Mouse (Mus musculus) bone marrow, adult 2 months (tissue): Measurements from ENCODE around the gene Lpar5. TPM values are rescaled to one million over a fixed set of nuclear protein-coding genes. Genes with fewer than 3 reads are reported as not detected.

Source experiments
- H3K27ac ChIP-seq: fragments of 200-500 bp; 2 replicates; pipeline ENCODE4 v1.5.1; 2012; ENCODE audit warnings: low read depth, mild to moderate bottlenecking, control low read depth, inconsistent platforms, low read length; ENCODE audit not compliant: control insufficient read depth, poor library complexity, insufficient read depth
- H3K4me1 ChIP-seq: fragments of 200-500 bp; 2 replicates; pipeline ENCODE4 v1.6.1; 2011; ENCODE audit warnings: low read length; ENCODE audit not compliant: control insufficient read depth, insufficient read depth
- H3K4me3 ChIP-seq: fragments of 200-500 bp; replicated peaks from 2 replicates; pipeline ENCODE3; 2011; ENCODE audit warnings: mild to moderate bottlenecking, low read depth, low read length, control low read depth; ENCODE audit not compliant: control insufficient read depth
- CTCF ChIP-seq: fragments of 200-500 bp; IDR thresholded peaks from 2 replicates; pipeline ENCODE4 v1.5.1; 2011; ENCODE audit warnings: low read length, control low read depth; ENCODE audit not compliant: control insufficient read depth, insufficient read depth
- POLR2A ChIP-seq: fragments of 200-500 bp; IDR thresholded peaks from 2 replicates; pipeline ENCODE4 v1.6.1; 2011; ENCODE audit warnings: low read depth, mild to moderate bottlenecking, control low read depth, low read length, borderline replicate concordance; ENCODE audit not compliant: control insufficient read depth
- WGBS: fragments of 180-500 bp; shearing (Covaris S2); methylation state at CpG from one replicate; pipeline ENCODE4 v1.1.7; 2018; 5-methylcytosine and 5-hydroxymethylcytosine counted together
- polyA plus RNA-seq: library from polyadenylated mRNA; stranded (reverse); fragments of >200 nt; gene quantifications from 2 replicates; pipeline ENCODE4 v1.2.4, GENCODE M21; 2011; ENCODE audit warnings: low replicate concordance; ENCODE audit not compliant: missing spikeins, insufficient read depth, insufficient read length

Lpar5 gene
- polyA plus RNA-seq, 1 experiment: not detected

GRCm38 (mm10) chr6:125090341-125091085, 22.8 kb downstream of the Lpar5 start:
- H3K4me1 ChIP-seq: peaks cover 8% of the 10 kb centered on the region
- 56% methylated on average over 10 of the region's 10 CpGs for WGBS
- no peak overlapping the region for H3K4me3 ChIP-seq
- no peak for TF ChIP-seq POLR2A
- TF ChIP-seq CTCF: no peak
- H3K27ac ChIP-seq: peak overlapping the region; percentile 33; the same call in 1 of the 2 replicates

GRCm38 (mm10) chr6:125092372-125092771, 24.7 kb downstream of the Lpar5 start:
- no peak for TF ChIP-seq CTCF
- no peak for TF ChIP-seq POLR2A
- H3K4me3 ChIP-seq: no peak overlapping the region
- H3K4me1 ChIP-seq: peaks cover 8% of the 10 kb centered on the region
- H3K27ac ChIP-seq: no peak overlapping the region
- WGBS: 15% methylated on average over 5 of the region's 5 CpGs

GRCm38 (mm10) chr6:125094843-125095242, 27.1 kb downstream of the Lpar5 start:
- Histone ChIP-seq H3K4me1 (peaks cover 6% of the 10 kb centered on the region; the same call in 1 of the 2 replicates), H3K4me3 (no peak overlapping the region), H3K27ac (no peak overlapping the region)
- TF ChIP-seq POLR2A: no peak
- TF ChIP-seq CTCF: no peak
- whole genome bisulfite sequencing: 30% methylated on average over 3 of the region's 3 CpGs

- peak; percentile 83; the same call in 1 of the 2 replicates for TF ChIP-seq POLR2A
- TF ChIP-seq CTCF: no peak
- peaks cover 3% of the 10 kb centered on the region; the same call in 1 of the 2 replicates for H3K4me1 ChIP-seq
- 2% methylated on average over 45 of the region's 45 CpGs for WGBS
- H3K27ac ChIP-seq: peak within 1 kb of the TSS; percentile 96
- peak within 1 kb of the TSS; percentile 96 for H3K4me3 ChIP-seq
Measured at GRCm38 (mm10) chr6:125095391-125096278, 27.9 kb downstream of the Lpar5 start, which contains the start of gene Chd4. Gene Chd4 (plus strand): TSS chr6:125095981.

DNA sequence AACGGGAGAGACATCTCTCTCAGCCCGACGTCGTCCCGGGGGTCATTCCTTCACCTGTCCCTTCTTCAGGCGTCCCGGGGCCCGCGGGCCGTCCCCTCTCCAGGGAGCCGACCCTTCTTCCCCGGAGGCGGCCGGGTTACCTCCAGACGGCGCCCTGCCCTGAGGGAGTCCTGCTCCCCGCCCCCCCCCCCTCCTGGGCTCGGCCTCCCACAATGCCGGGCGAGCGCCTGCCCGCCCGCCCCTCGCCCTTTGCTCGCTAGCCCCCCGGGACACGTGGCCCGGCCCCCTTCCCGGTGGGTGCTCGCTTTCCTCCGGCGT, 28.5 kb downstream of the Lpar5 start:
- peak overlapping the region; percentile 96 for H3K4me3 ChIP-seq
- peak overlapping the region; percentile 96 for H3K27ac ChIP-seq
- 0% methylated on average over 25 of the region's 32 CpGs for WGBS
- peaks cover 2% of the 10 kb centered on the region; the same call in 1 of the 2 replicates for H3K4me1 ChIP-seq
- no peak for TF ChIP-seq POLR2A
- TF ChIP-seq CTCF: no peak

DNA sequence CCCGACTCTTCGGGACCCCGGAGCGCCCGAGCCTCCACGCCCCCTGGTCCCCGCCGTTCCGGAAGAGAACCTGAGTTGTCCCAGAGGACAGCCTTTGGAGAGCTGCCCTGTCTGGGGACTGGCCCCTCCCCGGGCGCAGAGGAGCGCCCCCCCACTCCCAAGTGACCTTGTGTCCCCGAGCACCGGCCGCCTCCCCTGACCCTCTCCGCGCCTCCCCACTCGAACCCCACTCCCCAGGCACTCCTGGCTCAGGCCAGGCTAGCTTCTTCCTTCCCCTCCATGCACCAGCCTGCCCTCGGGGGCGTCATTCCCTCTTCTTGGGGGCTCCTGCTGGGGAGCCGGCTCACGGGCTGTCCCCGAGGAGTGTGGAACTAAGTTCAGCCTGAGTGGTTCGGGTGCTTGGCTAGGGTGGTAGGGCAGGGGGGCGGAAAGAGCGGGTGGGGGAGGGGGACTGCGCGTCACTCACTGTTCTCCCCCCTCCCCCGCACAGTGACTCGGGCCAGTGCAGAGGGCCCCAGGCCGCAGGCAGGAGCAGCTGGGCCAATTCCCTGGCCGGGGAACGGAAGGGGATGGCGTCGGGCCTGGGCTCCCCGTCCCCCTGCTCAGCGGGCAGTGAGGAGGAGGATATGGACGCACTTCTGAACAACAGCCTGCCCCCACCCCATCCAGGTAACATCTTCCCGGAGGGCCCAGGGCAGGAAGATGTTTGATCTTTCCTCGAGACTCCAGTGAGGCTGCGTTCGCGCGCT, 29.1 kb downstream of the Lpar5 start:
- Histone ChIP-seq H3K4me1 (peaks cover 2% of the 10 kb centered on the region; the same call in 1 of the 2 replicates), H3K27ac (peak overlapping the region; percentile 96), H3K4me3 (peak overlapping the region; percentile 96)
- TF ChIP-seq CTCF: no peak
- no peak for TF ChIP-seq POLR2A
- 1% methylated on average over 44 of the region's 44 CpGs for WGBS

- WGBS: under 1% methylated on average over 12 of the region's 12 CpGs
- Histone ChIP-seq H3K4me1 (peaks cover 2% of the 10 kb centered on the region; the same call in 1 of the 2 replicates), H3K4me3 (peak overlapping the region; percentile 96), H3K27ac (peak overlapping the region; percentile 96)
- TF ChIP-seq POLR2A (no peak), CTCF (no peak)
Measured at GRCm38 (mm10) chr6:125097346-125097689, 29.6 kb downstream of the Lpar5 start.
